Mouse (Mus musculus): ENCODE measurements around the gene Hdac5. TPM values are rescaled to one million over a fixed set of nuclear protein-coding genes. Genes with fewer than 3 reads are reported as not detected.

Hdac5 gene
- polyA plus RNA-seq, 1 experiment from 2014 or later: 86.7 TPM

DNA sequence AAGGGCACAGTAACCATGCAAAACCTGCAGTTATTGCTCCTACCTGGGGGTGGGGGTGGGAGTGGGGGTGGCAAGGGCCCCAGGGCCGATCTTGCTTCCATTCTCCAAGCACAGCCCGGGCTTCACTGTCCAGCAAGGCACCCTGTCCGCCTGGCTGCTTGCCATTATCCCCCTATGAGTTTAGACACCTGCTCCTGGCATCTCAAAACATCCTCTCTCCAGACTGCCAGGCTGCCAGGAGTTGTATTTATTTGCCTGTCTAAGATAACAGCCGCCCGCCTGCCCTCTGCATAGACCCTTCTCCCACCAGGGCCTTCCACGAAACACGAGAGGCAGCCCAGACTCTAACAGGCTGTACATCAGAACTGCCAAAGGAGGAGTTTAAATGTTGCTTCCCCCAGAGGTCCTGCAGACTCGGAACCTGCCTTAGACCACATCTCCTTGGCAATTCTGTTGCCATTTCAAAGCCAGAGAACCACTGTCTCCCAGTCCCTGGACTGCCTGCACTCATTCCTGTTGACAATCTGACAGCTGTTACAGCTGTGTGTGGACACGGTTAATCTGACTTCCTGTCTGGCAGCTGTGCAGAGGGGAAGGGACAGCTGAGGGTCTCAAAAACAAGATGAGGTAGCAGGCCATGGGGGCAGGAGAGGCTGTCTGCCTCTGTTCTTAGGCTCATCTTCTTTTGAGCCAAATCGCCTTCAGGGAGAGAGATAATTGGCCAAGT, 15.4 kb downstream of the Hdac5 start:
- Histone ChIP-seq H3K9ac (ENCODE audit: low read length) (peak overlapping the region; percentile 56), H3K27me3 (ENCODE audit: control insufficient read depth, insufficient read depth, low read length) (no peaks in the 10 kb centered on the region), H3K27ac (ENCODE audit: low read length) (peak overlapping the region; percentile 99), H3K4me1 (ENCODE audit: control insufficient read depth, insufficient read depth, low read length) (peaks cover 85% of the 10 kb centered on the region), H3K36me3 (ENCODE audit: control insufficient read depth, insufficient read depth) (no peaks in the 10 kb centered on the region), H3K9me3 (replicated peaks; ENCODE audit: control insufficient read depth, low read length) (no peaks in the 10 kb centered on the region), H3K4me2 (ENCODE audit: low read depth, low read length) (peak overlapping the region; percentile 37), H3K4me3 (ENCODE audit: low read length) (no peak overlapping the region)
- WGBS: 18% methylated on average over 10 of the region's 10 CpGs
- no peak for ATAC-seq (replicated peaks; ENCODE audit: extremely low read depth, insufficient read depth, low FRiP score)

DNA sequence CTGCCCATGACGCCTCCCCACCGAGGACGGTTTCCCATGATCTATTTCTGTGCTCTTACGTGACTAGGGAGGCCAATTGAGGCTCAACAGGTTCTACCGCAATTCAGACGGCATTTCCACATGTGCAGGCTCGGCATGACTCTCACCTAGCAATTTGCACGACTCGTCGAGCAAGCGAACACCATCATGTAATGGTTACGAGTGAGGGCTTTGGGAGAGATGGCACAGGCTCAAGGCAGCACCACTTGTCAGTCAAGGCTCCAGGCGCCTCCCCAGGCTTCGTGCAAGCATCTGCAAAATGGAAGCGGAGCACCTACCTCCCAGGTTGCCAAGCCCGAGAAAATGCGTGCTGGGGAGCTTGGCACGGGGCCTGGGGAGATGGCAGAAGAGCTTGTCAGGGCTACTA, 18.0 kb downstream of the Hdac5 start:
- H3K27ac ChIP-seq (ENCODE audit: low read length): peak overlapping the region; percentile 70
- no peaks in the 10 kb centered on the region for H3K36me3 ChIP-seq (ENCODE audit: control insufficient read depth, insufficient read depth)
- no peak overlapping the region for H3K9ac ChIP-seq (ENCODE audit: low read length)
- H3K4me3 ChIP-seq (ENCODE audit: low read length): peak overlapping the region; percentile 2; the same call in 1 of the 2 replicates
- peaks cover 89% of the 10 kb centered on the region for H3K4me1 ChIP-seq (ENCODE audit: control insufficient read depth, insufficient read depth, low read length)
- H3K27me3 ChIP-seq (ENCODE audit: control insufficient read depth, insufficient read depth, low read length): no peaks in the 10 kb centered on the region
- H3K4me2 ChIP-seq (ENCODE audit: low read depth, low read length): peak overlapping the region; percentile 33
- WGBS: 36% methylated on average over 18 of the region's 18 CpGs
- no peaks in the 10 kb centered on the region for H3K9me3 ChIP-seq (replicated peaks; ENCODE audit: control insufficient read depth, low read length)
- ATAC-seq (replicated peaks; ENCODE audit: extremely low read depth, insufficient read depth, low FRiP score): no peak

DNA sequence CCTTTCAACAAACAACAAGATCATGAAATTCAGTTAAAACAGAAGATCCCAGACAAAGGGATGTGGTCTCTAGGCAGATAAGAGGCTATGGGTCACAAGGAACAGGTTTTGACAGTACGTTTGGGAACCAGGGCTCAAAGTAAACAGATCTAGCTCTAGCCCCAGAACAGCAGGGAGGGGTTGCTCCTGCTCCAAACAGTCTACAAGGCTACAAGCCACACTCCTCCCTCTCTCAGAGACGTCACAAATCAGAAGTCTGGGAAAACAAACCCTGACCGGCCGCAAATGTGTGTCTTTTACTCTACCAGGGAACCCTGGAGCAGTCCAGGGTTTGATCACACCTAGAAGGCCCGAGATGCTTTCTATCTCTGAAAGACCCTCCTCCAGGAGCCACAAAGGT, 19.0 kb downstream of the Hdac5 start:
- H3K27ac ChIP-seq (ENCODE audit: low read length): peak overlapping the region; percentile 70
- 60% methylated on average over 5 of the region's 5 CpGs for WGBS
- H3K9me3 ChIP-seq (replicated peaks; ENCODE audit: control insufficient read depth, low read length): no peaks in the 10 kb centered on the region
- H3K4me2 ChIP-seq (ENCODE audit: low read depth, low read length): no peak overlapping the region
- no peak overlapping the region for H3K4me3 ChIP-seq (ENCODE audit: low read length)
- H3K4me1 ChIP-seq (ENCODE audit: control insufficient read depth, insufficient read depth, low read length): peaks cover 88% of the 10 kb centered on the region
- peak overlapping the region; percentile 35; the same call in 1 of the 2 replicates for H3K9ac ChIP-seq (ENCODE audit: low read length)
- ATAC-seq (replicated peaks; ENCODE audit: extremely low read depth, insufficient read depth, low FRiP score): no peak
- peaks cover 8% of the 10 kb centered on the region for H3K36me3 ChIP-seq (ENCODE audit: control insufficient read depth, insufficient read depth)
- H3K27me3 ChIP-seq (ENCODE audit: control insufficient read depth, insufficient read depth, low read length): no peaks in the 10 kb centered on the region

DNA sequence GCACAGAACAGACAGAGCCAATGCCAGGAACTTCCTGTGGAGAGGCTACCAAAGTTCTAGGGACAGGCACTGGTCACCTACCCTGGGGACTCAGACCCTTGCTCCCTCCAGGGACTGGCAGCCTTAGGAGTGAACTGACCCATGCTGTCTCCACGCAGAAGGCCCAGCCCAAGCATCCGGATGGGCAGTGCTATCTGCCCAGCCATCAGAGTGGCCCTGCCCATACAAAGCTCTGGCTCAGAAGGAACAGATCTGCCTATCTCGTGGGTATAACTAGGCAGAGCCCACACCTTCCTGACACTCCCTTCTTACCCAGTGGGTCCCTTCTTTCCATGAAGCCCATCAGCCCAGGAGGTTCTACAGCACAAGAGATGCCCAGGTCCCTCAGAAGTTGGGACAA, 19.8 kb downstream of the Hdac5 start:
- H3K27ac ChIP-seq (ENCODE audit: low read length): no peak overlapping the region
- H3K9ac ChIP-seq (ENCODE audit: low read length): no peak overlapping the region

DNA sequence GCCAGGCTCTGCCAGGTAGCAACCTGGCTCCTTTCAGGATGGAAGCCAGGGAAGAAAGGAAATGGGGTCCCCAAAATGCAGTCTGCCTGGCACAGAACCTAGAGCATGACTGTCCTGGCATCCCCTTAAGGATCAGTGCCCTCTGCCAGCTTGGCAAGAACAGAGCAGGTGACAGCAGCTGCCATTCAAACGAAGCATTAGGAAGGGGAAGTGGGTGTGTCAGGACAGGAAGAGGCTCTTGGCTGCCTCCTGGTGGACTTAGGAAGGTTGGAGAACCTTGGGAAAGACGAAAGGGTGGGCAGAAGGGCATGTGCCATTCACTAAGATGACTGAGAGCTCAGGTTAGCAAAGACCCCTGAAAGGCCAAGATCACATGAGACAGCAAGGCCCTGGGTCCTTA, 20.2 kb downstream of the Hdac5 start:
- no peak for ATAC-seq (replicated peaks; ENCODE audit: extremely low read depth, insufficient read depth, low FRiP score)
- 24% methylated on average over 2 of the region's 2 CpGs for WGBS
- no peak overlapping the region for H3K9ac ChIP-seq (ENCODE audit: low read length)

More for the DNA sequence above, 19.8 kb downstream of the Hdac5 start:
- no peak overlapping the region for H3K4me2 ChIP-seq (ENCODE audit: low read depth, low read length)
- no peaks in the 10 kb centered on the region for H3K27me3 ChIP-seq (ENCODE audit: control insufficient read depth, insufficient read depth, low read length)
- no peak for ATAC-seq (replicated peaks; ENCODE audit: extremely low read depth, insufficient read depth, low FRiP score)
- 67% methylated on average over 3 of the region's 3 CpGs for WGBS
- no peaks in the 10 kb centered on the region for H3K9me3 ChIP-seq (replicated peaks; ENCODE audit: control insufficient read depth, low read length)
- peaks cover 80% of the 10 kb centered on the region for H3K4me1 ChIP-seq (ENCODE audit: control insufficient read depth, insufficient read depth, low read length)
- peaks cover 9% of the 10 kb centered on the region for H3K36me3 ChIP-seq (ENCODE audit: control insufficient read depth, insufficient read depth)
- no peak overlapping the region for H3K4me3 ChIP-seq (ENCODE audit: low read length)

DNA sequence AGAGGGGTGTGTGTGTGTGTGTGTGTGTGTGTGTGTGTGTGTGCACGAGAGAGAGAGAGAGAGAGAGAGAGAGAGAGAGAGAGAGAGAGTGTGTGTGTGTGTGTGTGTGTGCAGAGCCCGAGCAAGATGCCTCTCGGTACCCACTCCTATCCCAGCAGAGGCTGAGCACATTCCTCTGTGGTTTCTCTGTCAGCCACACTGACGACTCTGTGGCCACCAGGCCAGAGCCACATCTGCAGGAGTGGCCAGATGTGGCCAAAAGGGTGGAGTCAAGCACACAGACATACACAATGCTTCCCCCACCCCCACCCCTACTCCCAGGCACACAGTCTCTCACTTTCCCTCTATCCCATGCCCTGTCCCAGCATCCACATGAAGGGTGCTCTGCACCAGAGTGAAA, 21.1 kb downstream of the Hdac5 start:
- peaks cover 13% of the 10 kb centered on the region for H3K36me3 ChIP-seq (ENCODE audit: control insufficient read depth, insufficient read depth)
- H3K9me3 ChIP-seq (replicated peaks; ENCODE audit: control insufficient read depth, low read length): no peaks in the 10 kb centered on the region
- no peak overlapping the region for H3K4me2 ChIP-seq (ENCODE audit: low read depth, low read length)
- H3K9ac ChIP-seq (ENCODE audit: low read length): peak overlapping the region; percentile 20; the same call in 1 of the 2 replicates
- no peak for ATAC-seq (replicated peaks; ENCODE audit: extremely low read depth, insufficient read depth, low FRiP score)
- H3K4me3 ChIP-seq (ENCODE audit: low read length): no peak overlapping the region
- WGBS: 25% methylated on average over 4 of the region's 4 CpGs
- H3K27me3 ChIP-seq (ENCODE audit: control insufficient read depth, insufficient read depth, low read length): no peaks in the 10 kb centered on the region
- peaks cover 80% of the 10 kb centered on the region for H3K4me1 ChIP-seq (ENCODE audit: control insufficient read depth, insufficient read depth, low read length)
- H3K27ac ChIP-seq (ENCODE audit: low read length): peak overlapping the region; percentile 32

More for the DNA sequence above, 20.2 kb downstream of the Hdac5 start:
- Histone ChIP-seq H3K4me1 (ENCODE audit: control insufficient read depth, insufficient read depth, low read length) (peaks cover 80% of the 10 kb centered on the region), H3K4me2 (ENCODE audit: low read depth, low read length) (no peak overlapping the region), H3K27ac (ENCODE audit: low read length) (peak overlapping the region; percentile 1; the same call in 1 of the 2 replicates), H3K36me3 (ENCODE audit: control insufficient read depth, insufficient read depth) (peaks cover 9% of the 10 kb centered on the region), H3K4me3 (ENCODE audit: low read length) (no peak overlapping the region), H3K27me3 (ENCODE audit: control insufficient read depth, insufficient read depth, low read length) (no peaks in the 10 kb centered on the region), H3K9me3 (replicated peaks; ENCODE audit: control insufficient read depth, low read length) (no peaks in the 10 kb centered on the region)

DNA sequence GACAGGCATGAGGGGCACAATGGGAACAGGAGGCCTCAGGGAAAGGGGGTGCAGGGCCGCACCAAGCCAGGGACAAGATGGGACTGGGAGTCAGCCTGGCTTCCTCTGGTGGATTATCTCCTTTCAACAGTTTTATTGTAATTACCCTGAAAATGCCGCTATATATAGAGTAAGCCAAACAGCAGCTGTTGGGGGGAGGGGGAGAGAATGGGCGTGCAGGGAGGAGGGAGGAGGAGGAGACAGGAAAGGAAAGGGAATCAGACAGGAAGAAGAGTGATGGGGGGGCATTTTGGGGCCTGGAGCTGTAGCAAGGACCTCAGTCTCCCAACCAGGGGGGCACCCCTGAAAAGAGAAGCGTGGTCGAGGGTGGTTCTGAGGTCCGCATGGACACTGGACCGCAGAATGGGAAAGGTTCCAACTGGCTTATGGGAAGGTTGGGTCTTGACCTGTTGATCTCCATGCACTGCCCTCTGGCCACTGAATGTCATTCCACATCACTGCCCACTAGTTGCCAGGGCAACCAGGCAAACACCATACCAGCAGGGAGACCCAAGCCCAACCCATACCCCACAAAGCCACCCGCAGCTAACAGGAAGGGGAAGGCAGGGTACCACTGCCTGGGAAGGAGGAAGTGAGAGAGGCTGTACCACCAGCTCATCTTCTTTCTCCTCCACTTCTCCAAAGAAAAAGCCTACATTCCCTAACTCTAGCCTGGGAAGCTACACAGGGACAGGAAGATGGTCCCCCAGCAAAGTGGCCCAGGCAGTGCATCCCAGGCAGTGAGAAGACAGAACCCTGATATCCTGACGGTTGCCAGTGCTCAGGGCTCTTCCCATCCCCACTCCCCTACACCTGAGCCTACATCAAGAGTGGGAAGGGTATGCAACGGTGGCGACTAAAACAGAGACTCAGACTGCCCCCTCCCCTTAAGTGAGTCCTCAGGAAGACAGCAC, 21.9 kb downstream of the Hdac5 start:
- H3K4me3 ChIP-seq (ENCODE audit: low read length): no peak overlapping the region
- peaks cover 74% of the 10 kb centered on the region for H3K4me1 ChIP-seq (ENCODE audit: control insufficient read depth, insufficient read depth, low read length)
- 45% methylated on average over 11 of the region's 11 CpGs for WGBS
- H3K36me3 ChIP-seq (ENCODE audit: control insufficient read depth, insufficient read depth): peaks cover 18% of the 10 kb centered on the region
- H3K27ac ChIP-seq (ENCODE audit: low read length): peak overlapping the region; percentile 58
- H3K9ac ChIP-seq (ENCODE audit: low read length): peak overlapping the region; percentile 45
- no peak for ATAC-seq (replicated peaks; ENCODE audit: extremely low read depth, insufficient read depth, low FRiP score)
- H3K9me3 ChIP-seq (replicated peaks; ENCODE audit: control insufficient read depth, low read length): no peaks in the 10 kb centered on the region
- H3K4me2 ChIP-seq (ENCODE audit: low read depth, low read length): peak overlapping the region; percentile 39; the same call in 1 of the 2 replicates
- no peaks in the 10 kb centered on the region for H3K27me3 ChIP-seq (ENCODE audit: control insufficient read depth, insufficient read depth, low read length)

DNA sequence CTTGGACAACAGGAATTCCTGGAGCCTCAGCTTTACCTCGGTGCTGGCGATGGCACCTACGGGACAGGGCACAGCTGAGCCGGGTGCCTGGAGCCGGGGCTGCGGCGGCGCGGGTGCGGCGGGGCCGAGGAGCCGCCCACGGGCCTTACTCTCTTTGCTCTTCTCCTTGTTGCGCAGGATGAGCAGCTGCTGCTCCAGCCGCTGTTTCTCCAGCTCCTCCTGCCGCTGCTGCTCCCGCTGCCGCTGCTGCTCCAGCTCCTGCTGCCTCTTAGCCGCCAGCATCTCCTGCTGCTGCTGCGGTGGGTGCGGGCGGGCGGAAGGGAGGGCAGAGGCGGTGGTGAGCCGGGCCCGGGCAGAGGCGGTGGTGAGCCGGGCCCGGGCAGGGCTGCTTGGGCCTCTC, 23.5 kb downstream of the Hdac5 start:
- H3K9me3 ChIP-seq (replicated peaks; ENCODE audit: control insufficient read depth, low read length): no peaks in the 10 kb centered on the region
- H3K9ac ChIP-seq (ENCODE audit: low read length): peak overlapping the region; percentile 25; the same call in 1 of the 2 replicates
- H3K36me3 ChIP-seq (ENCODE audit: control insufficient read depth, insufficient read depth): peaks cover 26% of the 10 kb centered on the region
- H3K27ac ChIP-seq (ENCODE audit: low read length): no peak overlapping the region
- WGBS: 70% methylated on average over 30 of the region's 30 CpGs
- H3K4me3 ChIP-seq (ENCODE audit: low read length): no peak overlapping the region
- peaks cover 59% of the 10 kb centered on the region for H3K4me1 ChIP-seq (ENCODE audit: control insufficient read depth, insufficient read depth, low read length)
- H3K27me3 ChIP-seq (ENCODE audit: control insufficient read depth, insufficient read depth, low read length): no peaks in the 10 kb centered on the region
- no peak overlapping the region for H3K4me2 ChIP-seq (ENCODE audit: low read depth, low read length)
- no peak for ATAC-seq (replicated peaks; ENCODE audit: extremely low read depth, insufficient read depth, low FRiP score)
